Mouse (Mus musculus) heart, embryonic 15.5 days (tissue): ENCODE results near the gene Clip1. TPM values are rescaled to one million over a fixed set of nuclear protein-coding genes. Genes with fewer than 3 reads are reported as not detected.
"Not testable (repeated sequence)": the region's sequence is repeated elsewhere in the genome, so short reads cannot be mapped to it uniquely, and the experiment has no call there.

Experiments used
- ATAC-seq: fragments of 200-750 bp; cut with Nextera tagmentation; replicated peaks from 2 replicates; pipeline ENCODE4 v1.8.0; 2017; ENCODE audit warnings: low read depth, moderate TSS enrichment; ENCODE audit not compliant: insufficient number of reproducible peaks, insufficient read depth, low FRiP score
- H3K27ac ChIP-seq: fragments of 300-500 bp; sonication (generic); 2 replicates; pipeline ENCODE4 v1.5.1; 2015; ENCODE audit warnings: mild to moderate bottlenecking, inconsistent platforms
- H3K27me3 ChIP-seq: fragments of 300-500 bp; sonication (generic); 2 replicates; pipeline ENCODE4 v1.6.1; 2015; ENCODE audit warnings: inconsistent platforms
- H3K36me3 ChIP-seq: fragments of 300-500 bp; sonication (generic); 2 replicates; pipeline ENCODE4 v1.6.1; 2015; ENCODE audit warnings: mild to moderate bottlenecking, inconsistent platforms
- H3K4me1 ChIP-seq: fragments of 300-500 bp; sonication (generic); replicated peaks from 2 replicates; pipeline ENCODE4 v1.6.1; 2015; ENCODE audit warnings: inconsistent platforms
- H3K4me2 ChIP-seq: fragments of 300-500 bp; sonication (generic); 2 replicates; pipeline ENCODE4 v1.6.1; 2015; ENCODE audit warnings: inconsistent platforms, mild to moderate bottlenecking, moderate library complexity
- H3K4me3 ChIP-seq: fragments of 300-500 bp; sonication (generic); 2 replicates; pipeline ENCODE4 v1.5.1; 2015; ENCODE audit warnings: mild to moderate bottlenecking, inconsistent platforms
- H3K9ac ChIP-seq: fragments of 300-500 bp; sonication (generic); 2 replicates; pipeline ENCODE4 v1.6.1; 2015; ENCODE audit warnings: mild to moderate bottlenecking, inconsistent platforms
- H3K9me3 ChIP-seq: fragments of 300-500 bp; sonication (generic); replicated peaks from 2 replicates; pipeline ENCODE4 v1.6.1; 2016; ENCODE audit warnings: inconsistent platforms
- WGBS: fragments of 180-500 bp; shearing (Covaris S2); methylation state at CpG from one replicate; pipeline ENCODE4 v1.1.7; 2015; ENCODE audit warnings: mixed read lengths; 5-methylcytosine and 5-hydroxymethylcytosine counted together
- polyA plus RNA-seq: library from polyadenylated mRNA; unstranded; fragments of >200 nt; fragmentation: Nextera tagmentation; extraction: Ambion mirVana; gene quantifications from 2 replicates; pipeline ENCODE4 v1.2.1, GENCODE M21; 2015

Gene Clip1
- polyA plus RNA-seq = 51.9 and 53.5 TPM in 2 replicates

DNA sequence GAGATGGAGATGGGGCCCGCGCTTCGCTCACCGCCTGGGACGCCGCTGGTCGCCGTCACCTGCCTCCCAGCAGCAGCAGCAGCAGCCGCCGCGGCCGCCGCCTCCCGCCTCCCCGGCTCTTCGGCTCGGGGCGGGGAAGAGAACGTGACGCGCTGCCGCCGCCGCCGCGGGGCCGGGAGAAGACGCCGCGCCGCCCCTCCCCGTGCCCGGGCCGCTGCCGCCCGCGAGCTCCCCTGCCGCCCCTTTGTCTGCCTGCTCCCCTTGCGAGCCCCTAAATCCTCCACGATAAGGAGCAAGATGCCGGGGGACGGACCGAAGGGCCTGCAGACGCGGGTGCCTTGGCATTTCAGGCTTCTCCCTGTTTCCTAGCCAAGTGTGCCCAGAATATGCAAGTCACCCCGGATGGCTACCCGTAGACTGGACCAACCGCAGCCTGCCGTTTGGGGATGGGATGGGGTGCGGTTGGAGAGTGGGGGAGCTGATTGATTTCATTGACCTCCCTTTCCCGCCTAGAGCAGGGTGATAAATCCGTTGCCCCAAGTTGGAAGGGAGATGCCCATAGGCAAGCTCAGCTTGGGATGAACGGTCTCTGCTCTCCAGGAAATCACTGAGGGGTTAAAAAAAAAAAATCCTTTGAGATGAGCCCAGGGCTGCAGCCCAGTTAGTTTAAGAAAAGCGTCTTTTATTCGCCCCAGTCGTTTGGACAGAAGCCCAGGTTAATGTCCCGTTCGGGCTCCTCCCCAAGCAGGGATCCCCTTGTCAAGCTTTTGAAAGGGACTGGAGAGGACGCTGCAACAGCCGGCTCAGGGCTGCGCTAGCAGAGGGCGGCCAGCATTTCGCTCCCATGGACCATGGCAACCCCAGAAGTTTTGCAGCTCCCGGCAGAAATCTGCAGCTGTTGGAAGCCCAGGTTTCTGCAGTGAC, at the start of gene Clip1:
Gene Clip1, minus strand, starts transcription at position 398 of the 924 bp plus-strand sequence.
- H3K27ac ChIP-seq = peak within 1 kb of the TSS; percentile 95
- peaks cover 35% of the 10 kb centered on the region for H3K4me1 ChIP-seq
- no peaks in the 10 kb centered on the region for H3K27me3 ChIP-seq
- under 1% methylated on average over 60 of the region's 64 CpGs for WGBS
- H3K4me3 ChIP-seq = peak within 1 kb of the TSS; percentile 95
- H3K9me3 ChIP-seq = no peaks in the 10 kb centered on the region
- peak within 1 kb of the TSS; percentile 74 for H3K4me2 ChIP-seq
- peak within 1 kb of the TSS; percentile 94 for H3K9ac ChIP-seq
- no peaks in the 10 kb centered on the region for H3K36me3 ChIP-seq
- ATAC-seq = peak; percentile 70

DNA sequence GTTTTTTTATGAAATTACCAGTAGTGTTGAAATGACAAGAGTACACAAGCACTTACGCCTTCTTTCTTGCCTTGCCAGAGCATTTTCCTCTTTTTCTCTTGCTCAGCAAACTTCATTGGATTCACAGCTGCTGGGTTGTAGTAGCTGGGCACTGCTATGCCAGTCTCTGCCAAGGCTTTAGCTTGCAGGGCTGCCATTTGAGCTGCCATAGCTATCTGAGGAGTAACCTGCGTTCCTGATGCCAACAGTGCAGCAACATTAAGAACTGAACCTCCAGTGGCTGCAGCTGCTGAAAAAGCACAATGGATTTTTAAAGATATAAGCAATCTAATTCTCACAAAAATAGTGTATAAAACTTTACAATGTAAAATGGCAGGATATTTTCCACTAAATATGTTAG, 46.6 kb upstream of the Clip1 start:
- peaks cover 78% of the 10 kb centered on the region for H3K36me3 ChIP-seq
- no peak overlapping the region for H3K9ac ChIP-seq
- no peak overlapping the region for H3K4me2 ChIP-seq
- no peak overlapping the region for H3K4me3 ChIP-seq
- no peaks in the 10 kb centered on the region for H3K4me1 ChIP-seq
- WGBS = 93% methylated on average over 2 of the region's 2 CpGs
- no peak for ATAC-seq
- H3K27ac ChIP-seq = no peak overlapping the region
- no peaks in the 10 kb centered on the region for H3K27me3 ChIP-seq
- H3K9me3 ChIP-seq = no peaks in the 10 kb centered on the region

- not testable (repeated sequence) for H3K4me1 ChIP-seq, H3K9me3 ChIP-seq, ATAC-seq, H3K4me2 ChIP-seq, H3K27ac ChIP-seq, H3K4me3 ChIP-seq, H3K27me3 ChIP-seq, H3K9ac ChIP-seq
- H3K36me3 ChIP-seq = peaks cover 13% of the 10 kb centered on the region
- WGBS = 91% methylated on average over 7 of the region's 7 CpGs
Measured at GRCm38 (mm10) chr5:123723816-123724215, 39.4 kb upstream of the Clip1 start.

GRCm38 (mm10) chr5:123720328-123721311, 36.2 kb upstream of the Clip1 start, which contains the start of gene Zcchc8:
Gene Zcchc8, minus strand, starts transcription at chr5:123721100.
- H3K27ac ChIP-seq = peak within 1 kb of the TSS; percentile 92
- no peaks in the 10 kb centered on the region for H3K9me3 ChIP-seq
- peak within 1 kb of the TSS; percentile 72 for H3K4me2 ChIP-seq
- peak within 1 kb of the TSS; percentile 94 for H3K9ac ChIP-seq
- peak; percentile 100 for ATAC-seq
- WGBS = under 1% methylated on average over 83 of the region's 83 CpGs
- no peaks in the 10 kb centered on the region for H3K27me3 ChIP-seq
- H3K4me3 ChIP-seq = peak within 1 kb of the TSS; percentile 93
- peaks cover 15% of the 10 kb centered on the region for H3K36me3 ChIP-seq
- H3K4me1 ChIP-seq = peaks cover 20% of the 10 kb centered on the region

DNA sequence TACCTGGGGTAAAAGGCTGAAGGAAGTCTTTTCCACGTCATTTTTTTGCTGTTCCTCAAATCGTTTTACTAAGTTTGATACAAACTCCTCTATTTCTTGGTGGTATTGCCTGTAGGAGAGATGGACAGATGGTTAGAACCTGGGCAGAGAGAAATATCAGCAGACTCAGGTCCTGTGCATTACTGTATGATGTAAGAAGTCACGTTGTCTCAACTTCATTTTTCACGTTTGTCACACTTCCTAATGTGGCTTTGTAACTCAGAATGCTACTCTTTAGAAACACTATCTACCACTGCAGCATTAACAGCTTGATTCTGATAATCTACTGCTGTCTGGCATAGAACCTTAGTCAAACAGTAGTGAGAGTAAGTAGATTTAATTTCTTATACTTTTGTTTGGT, 30.2 kb upstream of the Clip1 start:
- Histone ChIP-seq H3K36me3 (peaks cover 72% of the 10 kb centered on the region), H3K4me2 (no peak overlapping the region), H3K9me3 (no peaks in the 10 kb centered on the region), H3K4me3 (no peak overlapping the region), H3K27me3 (no peaks in the 10 kb centered on the region), H3K9ac (no peak overlapping the region), H3K27ac (no peak overlapping the region), H3K4me1 (peaks cover 20% of the 10 kb centered on the region)
- ATAC-seq = no peak
- 81% methylated on average over 4 of the region's 4 CpGs for WGBS

GRCm38 (mm10) chr5:123713782-123714181, 29.4 kb upstream of the Clip1 start:
- no peaks in the 10 kb centered on the region for H3K9me3 ChIP-seq
- H3K36me3 ChIP-seq = peaks cover 80% of the 10 kb centered on the region
- H3K9ac ChIP-seq = no peak overlapping the region
- no peak overlapping the region for H3K27ac ChIP-seq
- no peak overlapping the region for H3K4me3 ChIP-seq
- 91% methylated on average over 6 of the region's 6 CpGs for WGBS
- H3K4me2 ChIP-seq = no peak overlapping the region
- H3K27me3 ChIP-seq = no peaks in the 10 kb centered on the region
- peaks cover 11% of the 10 kb centered on the region for H3K4me1 ChIP-seq
- no peak for ATAC-seq

DNA sequence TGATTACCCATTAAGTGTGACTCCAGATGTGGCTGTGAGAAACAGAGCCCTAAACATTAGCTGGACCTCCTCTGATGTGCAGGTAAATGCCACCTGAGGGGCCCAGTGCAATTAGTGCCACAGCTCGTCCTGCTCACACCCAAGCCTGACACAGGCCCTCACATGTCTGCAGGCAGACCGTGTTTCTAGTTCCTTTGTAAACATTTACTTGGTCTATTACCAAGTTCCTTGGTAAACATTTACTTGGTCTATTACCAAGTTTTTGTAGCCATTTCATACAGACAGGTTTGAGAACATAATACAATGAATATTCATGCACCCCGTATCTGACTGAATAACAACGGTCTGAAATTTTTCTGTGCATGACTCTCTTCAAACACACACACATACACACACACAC, 25.2 kb upstream of the Clip1 start:
- Histone ChIP-seq H3K36me3 (peaks cover 94% of the 10 kb centered on the region), H3K4me1 (no peaks in the 10 kb centered on the region), H3K4me3 (no peak overlapping the region), H3K27me3 (no peaks in the 10 kb centered on the region), H3K9me3 (no peaks in the 10 kb centered on the region), H3K27ac (no peak overlapping the region), H3K9ac (no peak overlapping the region), H3K4me2 (no peak overlapping the region)
- no peak for ATAC-seq
- 87% methylated on average over 4 of the region's 4 CpGs for WGBS

- Histone ChIP-seq H3K4me2 (no peak overlapping the region), H3K9me3 (no peaks in the 10 kb centered on the region), H3K4me3 (no peak overlapping the region), H3K36me3 (peaks cover 94% of the 10 kb centered on the region), H3K9ac (no peak overlapping the region), H3K4me1 (no peaks in the 10 kb centered on the region), H3K27me3 (no peaks in the 10 kb centered on the region), H3K27ac (no peak overlapping the region)
- no peak for ATAC-seq
- WGBS = 92% methylated on average over 12 of the region's 12 CpGs
Measured at GRCm38 (mm10) chr5:123708598-123708997, 24.2 kb upstream of the Clip1 start.

- no peak overlapping the region for H3K9ac ChIP-seq
- 45% methylated on average over 11 of the region's 11 CpGs for WGBS
- H3K4me3 ChIP-seq = no peak overlapping the region
- H3K4me2 ChIP-seq = no peak overlapping the region
- H3K27me3 ChIP-seq = no peaks in the 10 kb centered on the region
- peaks cover 67% of the 10 kb centered on the region for H3K36me3 ChIP-seq
- no peak; the same call in 1 of the 2 replicates for ATAC-seq
- peaks cover 9% of the 10 kb centered on the region for H3K4me1 ChIP-seq
- H3K9me3 ChIP-seq = no peaks in the 10 kb centered on the region
- H3K27ac ChIP-seq = peak overlapping the region; percentile 44
Measured at GRCm38 (mm10) chr5:123700625-123701024, 16.2 kb upstream of the Clip1 start.

DNA sequence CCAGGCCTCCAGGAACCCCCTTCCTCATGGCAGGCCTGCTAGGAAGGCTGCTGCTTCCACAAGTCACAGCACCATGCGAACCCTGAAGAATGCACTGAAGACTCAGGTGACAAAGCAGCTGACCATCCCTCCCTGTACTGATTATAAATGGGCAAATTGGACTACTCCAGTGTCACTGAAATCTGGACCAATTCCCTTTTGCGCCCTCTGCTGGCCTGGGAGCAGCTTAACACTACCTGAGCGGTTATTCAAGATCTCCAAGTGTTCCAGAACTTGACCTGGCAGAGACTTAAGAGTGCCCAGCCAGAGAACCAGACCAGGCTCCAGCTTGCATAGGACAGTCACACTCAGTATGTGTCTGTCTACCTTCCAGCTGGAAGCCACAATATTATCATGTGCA, 14.8 kb upstream of the Clip1 start:
- Histone ChIP-seq H3K4me2 (no peak overlapping the region), H3K4me3 (no peak overlapping the region), H3K36me3 (peaks cover 54% of the 10 kb centered on the region), H3K27ac (no peak overlapping the region), H3K4me1 (peaks cover 17% of the 10 kb centered on the region), H3K9me3 (no peaks in the 10 kb centered on the region), H3K27me3 (no peaks in the 10 kb centered on the region), H3K9ac (no peak overlapping the region)
- no peak for ATAC-seq
- 25% methylated on average over 3 of the region's 3 CpGs for WGBS

DNA sequence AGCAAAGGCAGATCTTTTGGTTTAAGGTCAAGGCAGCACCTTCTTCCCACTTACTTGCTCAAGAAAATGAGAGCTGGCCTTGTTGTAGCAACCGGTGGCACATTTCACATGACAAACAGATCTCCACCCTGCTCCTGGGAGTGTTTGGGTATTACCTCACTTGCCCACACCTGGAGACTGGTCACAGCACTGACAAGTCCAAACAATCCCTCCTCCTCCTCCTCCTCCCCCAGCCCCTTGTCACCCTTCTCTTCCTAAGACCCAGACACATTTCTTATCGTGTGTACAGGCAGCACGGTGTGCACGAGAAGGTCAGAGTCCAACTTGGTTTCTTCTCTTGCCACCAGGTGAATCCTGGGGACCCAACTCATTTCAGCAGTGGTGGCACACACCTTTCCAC, 12.5 kb upstream of the Clip1 start:
- 77% methylated on average over 4 of the region's 4 CpGs for WGBS
- no peak overlapping the region for H3K4me3 ChIP-seq
- ATAC-seq = no peak
- no peaks in the 10 kb centered on the region for H3K27me3 ChIP-seq
- H3K27ac ChIP-seq = no peak overlapping the region
- H3K9me3 ChIP-seq = no peaks in the 10 kb centered on the region
- no peak overlapping the region for H3K9ac ChIP-seq
- H3K36me3 ChIP-seq = peaks cover 31% of the 10 kb centered on the region
- peaks cover 23% of the 10 kb centered on the region for H3K4me1 ChIP-seq
- no peak overlapping the region for H3K4me2 ChIP-seq
